Mouse (Mus musculus) thymus, postnatal 4 days (tissue): ENCODE data around the gene Gm20920.
"Not testable (repeated sequence)": the region's sequence is repeated elsewhere in the genome, so short reads cannot be mapped to it uniquely, and the experiment has no call there.

Source experiments
- DNase-seq: peaks from one replicate; pipeline ENCODE4 v3.0.0; 2021

Gm20920 gene

GRCm38 (mm10) chrY:51851820-51852219 is at the start of gene Gm20920:
Gm20920 (plus strand) TSS chrY:51852120.
- DNase-seq = not testable (repeated sequence)
